Mouse (Mus musculus) embryonic fibroblast, embryonic 13.5 days (primary cell): ENCODE measurements around the gene Elovl6. TPM values are rescaled to one million over a fixed set of nuclear protein-coding genes. Genes with fewer than 3 reads are reported as not detected.

Experiments used
- H3K27ac ChIP-seq: 2 replicates; pipeline ENCODE4 v1.5.1; 2012; ENCODE audit warnings: low read length, control low read depth, inconsistent platforms; ENCODE audit not compliant: insufficient read depth
- H3K4me1 ChIP-seq: 2 replicates; pipeline ENCODE4 v1.6.1; 2011; ENCODE audit warnings: low read length; ENCODE audit not compliant: control insufficient read depth, insufficient read depth
- H3K4me3 ChIP-seq: 2 replicates; pipeline ENCODE4 v1.5.1; 2011; ENCODE audit warnings: mild to moderate bottlenecking, control low read depth, low read length; ENCODE audit not compliant: insufficient read depth
- CTCF ChIP-seq: IDR thresholded peaks from 2 replicates; pipeline ENCODE4 v1.5.1; 2011; ENCODE audit warnings: mild to moderate bottlenecking, control low read depth, low read length, moderate library complexity, borderline replicate concordance; ENCODE audit not compliant: insufficient read depth
- POLR2A ChIP-seq: IDR thresholded peaks from 2 replicates; pipeline ENCODE4 v1.6.1; 2011; ENCODE audit warnings: low read depth, mild to moderate bottlenecking, control low read depth, low read length, moderate library complexity
- polyA plus RNA-seq: library from polyadenylated mRNA; stranded (reverse); fragments of >200 nt; gene quantifications from 2 replicates; pipeline ENCODE4 v1.2.4, GENCODE M21; 2011; ENCODE audit warnings: low read depth; ENCODE audit not compliant: missing spikeins, insufficient read length

Elovl6 gene
- polyA plus RNA-seq, 1 experiment, result 37.9 TPM

GRCm38 (mm10) chr3:129520499-129520898 is 11.7 kb upstream of the Elovl6 start:
- no peak for TF ChIP-seq POLR2A
- Histone ChIP-seq H3K4me3 (no peak overlapping the region), H3K27ac (no peak overlapping the region), H3K4me1 (no peaks in the 10 kb centered on the region)

DNA sequence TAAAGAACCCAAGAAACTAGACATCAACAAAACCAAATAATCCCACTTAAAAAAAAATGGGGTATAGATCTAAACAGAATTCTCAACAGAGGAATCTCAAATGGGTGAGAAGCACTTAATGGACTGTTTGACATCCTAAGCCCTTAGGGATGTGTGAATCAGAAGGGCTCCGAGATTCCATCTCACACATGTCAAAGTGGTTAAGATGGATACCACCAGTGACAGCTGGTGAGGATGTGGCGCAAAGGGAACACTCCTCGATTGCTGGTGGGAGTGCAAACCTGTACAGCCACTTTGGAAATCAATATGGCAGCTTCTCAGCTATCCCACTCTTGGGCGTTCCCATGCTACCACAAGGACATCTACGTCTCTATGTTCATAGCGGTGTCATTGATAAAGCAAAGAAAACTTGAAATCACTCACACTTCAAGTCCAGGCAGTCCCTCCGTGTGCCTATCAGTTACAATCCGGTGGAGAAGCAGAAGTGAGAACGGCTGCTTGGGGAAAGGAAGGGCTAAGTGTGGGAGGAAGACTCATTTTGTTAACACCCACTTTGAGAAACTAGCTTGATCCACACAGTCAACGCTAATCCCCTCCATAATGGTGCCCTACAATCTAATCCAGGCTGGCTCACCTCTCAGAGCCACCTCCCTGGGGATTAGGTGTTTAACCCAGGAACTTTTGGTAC is 8.6 kb upstream of the Elovl6 start:
- H3K27ac ChIP-seq, result no peak overlapping the region
- no peak for TF ChIP-seq POLR2A
- TF ChIP-seq CTCF, result no peak
- H3K4me3 ChIP-seq, result no peak overlapping the region
- no peaks in the 10 kb centered on the region for H3K4me1 ChIP-seq

DNA sequence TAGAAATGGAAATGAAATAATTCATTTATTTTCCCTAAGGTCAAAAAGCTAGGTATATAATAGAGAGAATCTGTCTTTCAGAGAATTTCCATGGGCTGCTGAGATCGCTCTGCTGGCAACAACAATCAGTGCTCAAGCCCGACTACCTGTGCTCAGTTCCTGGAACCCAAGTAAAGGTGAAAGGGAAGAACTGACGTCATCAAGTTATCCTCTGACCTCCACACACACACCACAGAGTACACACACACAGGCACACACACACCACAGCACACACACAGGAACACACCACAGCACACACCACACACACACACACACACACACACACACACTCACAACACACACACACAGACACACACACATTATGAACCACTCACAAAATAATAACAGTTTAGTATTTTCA is 5.1 kb upstream of the Elovl6 start:
- H3K27ac ChIP-seq, result no peak overlapping the region
- H3K4me1 ChIP-seq, result no peaks in the 10 kb centered on the region
- no peak for TF ChIP-seq CTCF
- TF ChIP-seq POLR2A, result no peak
- no peak overlapping the region for H3K4me3 ChIP-seq

DNA sequence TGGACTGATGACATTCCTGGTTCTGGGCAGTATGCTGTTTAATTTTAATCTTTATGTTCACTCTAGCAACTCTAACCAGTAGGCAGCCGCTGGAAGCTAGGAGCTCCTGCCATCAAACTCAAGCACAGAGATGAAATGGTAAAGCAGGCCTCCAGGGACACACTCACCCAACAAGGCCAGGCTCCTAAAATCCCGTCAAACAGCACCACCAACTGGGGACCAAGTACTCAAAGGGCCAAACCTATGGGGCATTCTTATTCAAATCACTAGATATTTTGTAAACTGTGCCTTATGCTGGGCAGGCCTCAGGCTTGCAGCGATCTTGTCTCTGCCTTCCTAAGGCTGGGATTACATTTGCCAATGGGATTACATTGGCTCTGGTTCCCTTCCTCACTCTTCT is 2.8 kb upstream of the Elovl6 start:
- TF ChIP-seq CTCF (no peak), POLR2A (no peak)
- Histone ChIP-seq H3K4me3 (no peak overlapping the region), H3K27ac (no peak overlapping the region), H3K4me1 (no peaks in the 10 kb centered on the region)

DNA sequence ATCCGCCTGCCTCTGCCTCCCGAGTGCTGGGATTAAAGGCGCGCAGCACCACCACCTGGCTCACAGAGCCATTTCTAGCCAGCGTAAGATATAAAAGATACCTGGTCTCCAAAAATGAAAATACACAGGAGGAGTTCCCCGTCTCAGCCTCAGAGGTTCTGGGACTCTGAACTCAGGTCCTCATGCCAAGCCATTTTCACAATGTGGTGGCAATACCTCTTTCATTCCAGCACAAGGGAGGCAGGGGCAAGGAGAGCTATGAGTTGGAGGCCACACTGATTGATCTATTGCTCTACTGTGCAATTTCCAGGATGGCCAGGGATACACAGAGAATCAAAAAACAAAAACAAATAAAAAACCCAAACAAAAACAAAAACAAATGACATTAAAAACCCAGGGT is 1.7 kb upstream of the Elovl6 start:
- TF ChIP-seq CTCF (no peak), POLR2A (no peak)
- Histone ChIP-seq H3K27ac (no peak overlapping the region), H3K4me3 (no peak overlapping the region), H3K4me1 (peaks cover 5% of the 10 kb centered on the region; the same call in 1 of the 2 replicates)

GRCm38 (mm10) chr3:129532865-129533742 is 949 bp downstream of the Elovl6 start:
- TF ChIP-seq POLR2A (peak; percentile 22; the same call in 1 of the 2 replicates), CTCF (no peak)
- Histone ChIP-seq H3K4me3 (peak overlapping the region; percentile 89), H3K4me1 (peaks cover 7% of the 10 kb centered on the region), H3K27ac (peak overlapping the region; percentile 84)

DNA sequence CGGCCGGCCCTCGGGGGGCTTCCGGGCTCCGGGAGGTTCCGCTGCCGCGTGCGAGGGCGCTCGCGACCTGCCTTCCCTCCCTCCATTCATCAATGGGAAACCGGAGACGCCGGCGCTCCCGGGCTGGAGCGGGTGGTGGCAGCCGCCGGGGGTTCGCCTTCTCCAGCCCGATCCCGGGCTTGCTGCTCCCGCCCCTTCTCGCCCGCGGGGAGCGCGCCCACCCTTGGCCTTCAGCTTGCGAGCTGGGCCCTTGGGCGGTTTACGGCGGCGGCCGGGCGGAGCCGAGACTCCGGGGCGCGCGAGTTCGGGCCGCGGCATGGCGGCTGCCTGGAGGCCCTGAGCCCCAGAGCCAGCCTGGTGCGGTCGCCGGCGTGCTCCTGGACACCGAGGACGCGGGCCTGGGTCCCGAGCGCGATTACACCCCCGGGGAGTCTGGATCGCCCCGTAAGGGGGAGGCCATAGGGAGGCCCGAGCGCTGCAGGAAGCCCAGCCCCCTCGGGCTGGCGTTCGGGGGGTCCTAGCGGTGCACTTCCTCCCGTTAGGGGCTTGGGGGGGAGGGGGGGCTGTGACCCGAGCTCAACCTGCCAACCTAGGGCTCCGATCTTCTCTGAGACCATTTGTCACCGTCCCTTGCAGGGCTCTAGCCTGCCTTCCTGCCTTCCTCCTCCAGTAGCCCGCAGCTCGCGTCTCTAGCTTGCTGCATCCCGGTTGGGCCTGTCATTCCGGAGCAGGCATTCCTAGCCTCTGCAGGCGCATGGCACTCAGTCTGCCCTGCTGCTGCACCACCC is 1.8 kb downstream of the Elovl6 start:
- H3K27ac ChIP-seq, result peak overlapping the region; percentile 78

DNA sequence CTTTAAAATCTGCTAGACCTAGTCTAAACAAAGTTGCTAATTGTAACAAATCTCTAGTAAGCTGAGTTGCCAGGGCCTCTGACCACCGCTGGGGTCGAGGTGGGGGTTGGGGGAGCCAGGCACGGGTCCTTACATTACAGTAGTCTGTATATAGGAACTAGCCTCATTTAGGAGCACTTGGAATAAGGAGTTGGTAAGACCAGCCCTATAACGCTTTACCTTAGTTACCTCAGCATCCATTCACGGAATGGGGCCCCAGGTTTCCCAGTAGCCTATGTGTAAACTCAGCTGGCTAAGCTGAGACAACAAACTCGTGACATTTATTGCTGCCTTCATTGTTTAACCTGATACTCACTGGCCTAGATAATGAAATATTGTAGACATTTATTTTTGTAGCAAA is 3.3 kb downstream of the Elovl6 start:
- H3K4me1 ChIP-seq, result peaks cover 7% of the 10 kb centered on the region
- TF ChIP-seq POLR2A, result no peak
- no peak for TF ChIP-seq CTCF
- H3K4me3 ChIP-seq, result peak overlapping the region; percentile 35
- H3K27ac ChIP-seq, result peak overlapping the region; percentile 97

More for the DNA sequence above, 1.8 kb downstream of the Elovl6 start:
- Histone ChIP-seq H3K4me3 (peak overlapping the region; percentile 89), H3K4me1 (peaks cover 7% of the 10 kb centered on the region)
- TF ChIP-seq POLR2A, result peak; percentile 63
- TF ChIP-seq CTCF, result no peak

GRCm38 (mm10) chr3:129536109-129536508 is 4.0 kb downstream of the Elovl6 start:
- H3K4me1 ChIP-seq, result peaks cover 7% of the 10 kb centered on the region
- peak overlapping the region; percentile 97 for H3K27ac ChIP-seq
- TF ChIP-seq CTCF, result no peak
- peak; percentile 95 for TF ChIP-seq POLR2A
- peak overlapping the region; percentile 32; the same call in 1 of the 2 replicates for H3K4me3 ChIP-seq

DNA sequence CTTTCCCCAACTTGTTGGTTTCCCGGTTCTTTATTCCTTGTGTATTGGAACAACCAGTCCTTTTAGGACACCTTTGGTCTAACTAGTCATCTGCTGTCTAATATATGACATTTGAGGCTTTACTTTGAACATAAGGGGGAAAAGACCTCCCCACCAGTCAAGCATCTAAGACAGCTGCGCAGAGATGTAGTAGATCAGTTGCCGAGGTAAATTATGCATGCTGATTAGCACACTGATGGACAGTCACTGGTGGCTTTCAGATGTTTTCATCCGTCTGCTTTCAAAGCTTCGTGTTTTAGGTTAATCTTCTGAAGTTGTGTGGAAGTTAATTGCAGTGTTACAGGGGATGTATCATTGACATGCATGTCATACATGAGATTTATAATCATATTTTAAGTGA is 5.8 kb downstream of the Elovl6 start:
- H3K27ac ChIP-seq, result no peak overlapping the region
- peaks cover 7% of the 10 kb centered on the region for H3K4me1 ChIP-seq
- no peak overlapping the region for H3K4me3 ChIP-seq
- TF ChIP-seq POLR2A (no peak), CTCF (no peak)
